ENCODE assay signal across 38 mouse cellular contexts in genomic region chr17:32612417-32612816, GRCm38 (mm10). TPM values are rescaled to one million over a fixed set of nuclear protein-coding genes. Genes with fewer than 3 reads are reported as not detected.
"Had no signal": no experiment of that assay in that cellular context is flagged by ENCODE, and none has a peak within 500 bp of the region (broad histone marks: within the 10 kb centered on the region; RNA-seq: fewer than 3 reads in every experiment).

No protein-coding gene starts in this region.

- H3K4me2 ChIP-seq: heart, embryonic 12.5 days; hindbrain, embryonic 12.5 days; hindbrain, embryonic 14.5 days; kidney, embryonic 15.5 days; limb, embryonic 12.5 days; liver, embryonic 11.5 days had no signal

- H3K27ac ChIP-seq: gastrocnemius, adult 2 months; heart, adult 2 months; hindbrain, embryonic 10.5 days; hindbrain, embryonic 12.5 days; hindbrain, embryonic 14.5 days; kidney, embryonic 15.5 days; kidney, postnatal 0 days; left cerebral cortex, adult 2 months; limb, embryonic 10.5 days; limb, embryonic 12.5 days had no signal

- H3K4me1 ChIP-seq: heart, embryonic 12.5 days; hindbrain, embryonic 10.5 days; hindbrain, embryonic 12.5 days; kidney, embryonic 15.5 days; limb, embryonic 10.5 days; limb, embryonic 12.5 days had no signal

- DNase-seq: gastrocnemius, adult 2 months; gastrocnemius, postnatal 10 days; gastrocnemius, postnatal 25 days; heart, adult 11 months; heart, adult 2 months; heart, postnatal 10 days; heart, postnatal 4 days; kidney, adult 11 months; kidney, adult 2 months; kidney, adult 9 months; kidney, postnatal 25 days; kidney, postnatal 4 days; liver had no signal

- H3K9me3 ChIP-seq: hindbrain, embryonic 12.5 days; kidney, embryonic 15.5 days; limb, embryonic 10.5 days had no signal

- H3K9ac ChIP-seq: heart, embryonic 12.5 days; hindbrain, embryonic 12.5 days; hindbrain, embryonic 14.5 days; kidney, embryonic 15.5 days; limb, embryonic 12.5 days had no signal

- H3K4me3 ChIP-seq: gastrocnemius, adult 2 months; heart, adult 2 months; heart, embryonic 12.5 days; hindbrain, embryonic 10.5 days; hindbrain, embryonic 12.5 days; kidney, embryonic 15.5 days; left cerebral cortex, adult 2 months; limb, embryonic 10.5 days; limb, embryonic 12.5 days had no signal

- H3K36me3 ChIP-seq: heart, embryonic 12.5 days; hindbrain, embryonic 10.5 days; hindbrain, embryonic 12.5 days; kidney, embryonic 15.5 days; limb, embryonic 10.5 days; limb, embryonic 12.5 days had no signal

- ATAC-seq: hindbrain, embryonic 16.5 days; intestine, embryonic 16.5 days had no signal

- H3K27me3 ChIP-seq: heart, embryonic 12.5 days; hindbrain, embryonic 12.5 days; kidney, embryonic 15.5 days; limb, embryonic 12.5 days had no signal

RNA-seq across cellular contexts. Expression of gene Cyp4f37, which starts 8.7 kb away (rescaled TPM):
- total RNA-seq: gastrocnemius, adult 2 months; gastrocnemius, postnatal 10 days; gastrocnemius, postnatal 25 days; gastrocnemius, postnatal 4 days; heart, adult 2 months; heart, postnatal 10 days; heart, postnatal 25 days; heart, postnatal 4 days; layer of hippocampus, adult 18-20 months; layer of hippocampus, adult 8-10 months; layer of hippocampus, postnatal 10 days; layer of hippocampus, postnatal 25 days; left cerebral cortex, adult 2 months; left cerebral cortex, postnatal 14 days; left cerebral cortex, postnatal 36 days had no signal
- polyA plus RNA-seq: frontal cortex, adult 2 months; heart, adult 2 months; heart, embryonic 12.5 days; heart, embryonic 14.5 days; heart, embryonic 16.5 days; hindbrain, embryonic 10.5 days; hindbrain, embryonic 12.5 days; hindbrain, embryonic 16.5 days; intestine, embryonic 14.5 days; intestine, embryonic 16.5 days; kidney, embryonic 15.5 days; kidney, postnatal 0 days; limb, embryonic 10.5 days; limb, embryonic 12.5 days; limb, embryonic 14.5 days; liver, embryonic 11.5 days had no signal

RNA-seq across cellular contexts. Expression of gene Cyp4f40, which starts 46.3 kb away (rescaled TPM):
- total RNA-seq: gastrocnemius, adult 2 months; gastrocnemius, postnatal 10 days; gastrocnemius, postnatal 25 days; gastrocnemius, postnatal 4 days; heart, adult 2 months; heart, postnatal 10 days; heart, postnatal 25 days; heart, postnatal 4 days; layer of hippocampus, adult 18-20 months; layer of hippocampus, adult 8-10 months; layer of hippocampus, postnatal 10 days; layer of hippocampus, postnatal 25 days; left cerebral cortex, adult 2 months; left cerebral cortex, postnatal 14 days; left cerebral cortex, postnatal 36 days had no signal
- polyA plus RNA-seq: heart, adult 2 months; heart, embryonic 12.5 days; heart, embryonic 14.5 days; heart, embryonic 16.5 days; hindbrain, embryonic 10.5 days; hindbrain, embryonic 12.5 days; hindbrain, embryonic 14.5 days; hindbrain, embryonic 16.5 days; kidney, adult 2 months; kidney, embryonic 15.5 days; limb, embryonic 10.5 days; limb, embryonic 12.5 days; limb, embryonic 14.5 days; liver, embryonic 11.5 days had no signal
